Mouse (Mus musculus) heart, embryonic 12.5 days (tissue): ENCODE data around the gene Shc3. TPM values are rescaled to one million over a fixed set of nuclear protein-coding genes. Genes with fewer than 3 reads are reported as not detected.

Experiments used
- ATAC-seq: fragments of 200-750 bp; cut with Nextera tagmentation; 2 replicates; pipeline ENCODE4 v1.8.0; 2017; ENCODE audit warnings: moderate TSS enrichment, moderate library complexity; ENCODE audit not compliant: insufficient number of reproducible peaks, low FRiP score
- H3K27ac ChIP-seq: fragments of 300-500 bp; sonication (generic); 2 replicates; pipeline ENCODE4 v1.5.1; 2016; ENCODE audit warnings: mild to moderate bottlenecking, moderate library complexity; ENCODE audit not compliant: poor library complexity, severe bottlenecking
- H3K27me3 ChIP-seq: fragments of 300-500 bp; sonication (generic); replicated peaks from 2 replicates; pipeline ENCODE4 v1.6.1; 2016; ENCODE audit warnings: mild to moderate bottlenecking, moderate library complexity
- H3K36me3 ChIP-seq: fragments of 300-500 bp; sonication (generic); 2 replicates; pipeline ENCODE4 v1.6.1; 2016; ENCODE audit warnings: mild to moderate bottlenecking, moderate library complexity
- H3K4me1 ChIP-seq: fragments of 300-500 bp; sonication (generic); replicated peaks from 2 replicates; pipeline ENCODE4 v1.6.1; 2016; ENCODE audit warnings: mild to moderate bottlenecking
- H3K4me2 ChIP-seq: fragments of 300-500 bp; sonication (generic); 2 replicates; pipeline ENCODE4 v1.6.1; 2016; ENCODE audit warnings: mild to moderate bottlenecking, moderate library complexity
- H3K4me3 ChIP-seq: fragments of 300-500 bp; sonication (generic); 2 replicates; pipeline ENCODE4 v1.5.1; 2016; ENCODE audit warnings: mild to moderate bottlenecking
- H3K9ac ChIP-seq: fragments of 300-500 bp; sonication (generic); 2 replicates; pipeline ENCODE4 v1.6.1; 2016; ENCODE audit warnings: mild to moderate bottlenecking, moderate library complexity
- H3K9me3 ChIP-seq: fragments of 300-500 bp; sonication (generic); replicated peaks from 2 replicates; pipeline ENCODE4 v1.6.1; 2016; ENCODE audit warnings: mild to moderate bottlenecking, moderate library complexity
- WGBS: fragments of 180-500 bp; shearing (Covaris S2); methylation state at CpG from one replicate; pipeline ENCODE4 v1.1.7; 2016; 5-methylcytosine and 5-hydroxymethylcytosine counted together
- polyA plus RNA-seq: library from polyadenylated mRNA; unstranded; fragments of >200 nt; fragmentation: Nextera tagmentation; extraction: Ambion mirVana; gene quantifications from 2 replicates; pipeline ENCODE4 v1.2.1, GENCODE M21; 2016

Gene Shc3
- polyA plus RNA-seq, 1 experiment from 2014 or later: 0.26 TPM

DNA sequence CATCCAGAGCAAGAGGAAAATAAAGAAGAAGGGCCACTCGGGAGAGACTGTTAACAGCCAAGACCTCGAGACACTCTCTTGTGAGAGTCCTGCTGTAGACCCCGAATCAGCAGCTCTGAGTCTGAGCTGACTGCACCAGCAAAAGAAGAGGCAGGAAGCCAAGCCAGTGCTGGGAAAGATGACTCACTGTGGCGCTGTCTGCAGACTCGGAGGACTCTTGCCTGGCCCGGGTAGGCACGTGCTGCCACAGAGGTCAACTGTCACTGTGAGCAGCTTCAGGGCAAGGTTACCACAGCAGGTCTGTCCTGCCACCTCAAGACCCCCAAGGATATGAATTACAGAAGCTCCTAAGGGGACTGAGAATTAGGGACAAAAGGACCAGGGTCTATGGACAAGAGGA is 42.7 kb downstream of the Shc3 start:
- WGBS: 36% methylated on average over 7 of the region's 7 CpGs
- no peak for ATAC-seq

DNA sequence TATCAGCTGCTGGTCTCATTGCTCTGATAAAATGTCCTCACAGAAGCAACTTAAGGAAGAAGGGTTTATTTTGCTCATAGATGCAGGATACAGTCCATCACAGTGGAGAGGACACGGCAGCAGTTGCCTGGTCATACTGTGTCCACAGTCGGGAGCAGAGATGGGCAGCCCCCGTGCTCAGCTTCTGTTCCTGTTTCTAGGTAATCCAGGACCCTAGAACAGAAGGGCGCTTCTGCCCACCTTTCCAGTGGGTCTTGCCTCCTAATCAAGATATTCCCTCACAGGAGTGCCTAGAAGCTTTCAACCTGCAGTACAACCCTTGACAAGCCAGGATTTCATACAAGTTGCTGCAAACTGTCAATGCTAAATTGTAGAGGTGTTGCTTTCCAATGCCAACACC is 44.9 kb downstream of the Shc3 start:
- H3K4me3 ChIP-seq: no peak overlapping the region
- H3K9ac ChIP-seq: no peak overlapping the region
- no peaks in the 10 kb centered on the region for H3K4me1 ChIP-seq
- H3K4me2 ChIP-seq: no peak overlapping the region
- H3K27ac ChIP-seq: no peak overlapping the region
- H3K9me3 ChIP-seq: 0 out of 2 replicates have a peak, but pooled peaks cover 2% of the 10 kb centered on the region
- 70% methylated on average over 4 of the region's 4 CpGs for WGBS
- H3K27me3 ChIP-seq: no peaks in the 10 kb centered on the region
- ATAC-seq: no peak
- no peaks in the 10 kb centered on the region for H3K36me3 ChIP-seq

More for the DNA sequence above, 42.7 kb downstream of the Shc3 start:
- H3K4me1 ChIP-seq: no peaks in the 10 kb centered on the region
- no peak overlapping the region for H3K4me2 ChIP-seq
- H3K9me3 ChIP-seq: no peaks in the 10 kb centered on the region
- no peak overlapping the region for H3K27ac ChIP-seq
- H3K4me3 ChIP-seq: no peak overlapping the region
- no peaks in the 10 kb centered on the region for H3K36me3 ChIP-seq
- H3K9ac ChIP-seq: no peak overlapping the region
- H3K27me3 ChIP-seq: no peaks in the 10 kb centered on the region

DNA sequence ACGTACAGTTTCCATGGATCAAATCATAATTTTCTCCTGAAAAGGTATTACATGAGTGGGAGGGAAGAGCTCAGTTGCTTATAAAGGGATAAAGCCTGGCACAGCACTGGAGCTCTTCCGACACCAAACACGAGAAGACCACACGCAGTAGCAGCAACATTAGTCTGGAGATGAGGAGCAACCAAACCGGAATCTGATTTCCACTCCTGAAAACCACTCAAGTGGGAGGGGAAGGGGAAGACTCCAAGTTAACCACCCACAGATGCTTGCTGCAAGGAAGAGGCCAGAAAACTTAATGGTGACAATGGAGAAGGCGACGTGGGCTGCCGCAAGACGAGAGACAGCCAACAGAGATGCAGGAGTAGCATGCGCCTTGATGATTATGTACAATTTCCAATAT is 45.9 kb downstream of the Shc3 start:
- 91% methylated on average over 10 of the region's 10 CpGs for WGBS
- ATAC-seq: no peak
- Histone ChIP-seq H3K27ac (no peak overlapping the region), H3K27me3 (no peaks in the 10 kb centered on the region), H3K36me3 (no peaks in the 10 kb centered on the region), H3K4me2 (no peak overlapping the region), H3K9me3 (0 out of 2 replicates have a peak, but pooled peaks cover 2% of the 10 kb centered on the region), H3K4me1 (no peaks in the 10 kb centered on the region), H3K4me3 (no peak overlapping the region), H3K9ac (no peak overlapping the region)

DNA sequence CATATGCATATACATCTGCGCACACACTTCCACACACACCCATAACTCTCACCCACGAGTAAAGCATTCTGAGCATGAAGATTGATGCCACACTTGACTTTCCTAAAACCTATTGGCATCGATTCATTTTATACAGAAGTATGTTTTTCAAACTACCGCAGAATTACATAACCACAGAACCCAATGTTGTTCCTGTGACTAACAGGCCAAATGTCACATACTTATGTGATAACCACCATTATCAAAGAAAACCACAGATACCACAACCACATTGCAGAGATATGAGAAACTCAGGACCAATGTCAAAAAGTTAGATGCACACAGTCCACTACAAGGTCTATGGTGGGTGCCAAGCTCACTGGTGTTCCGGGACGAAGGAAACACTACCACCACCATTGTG is 50.3 kb downstream of the Shc3 start:
- WGBS: 84% methylated on average over 6 of the region's 6 CpGs

DNA sequence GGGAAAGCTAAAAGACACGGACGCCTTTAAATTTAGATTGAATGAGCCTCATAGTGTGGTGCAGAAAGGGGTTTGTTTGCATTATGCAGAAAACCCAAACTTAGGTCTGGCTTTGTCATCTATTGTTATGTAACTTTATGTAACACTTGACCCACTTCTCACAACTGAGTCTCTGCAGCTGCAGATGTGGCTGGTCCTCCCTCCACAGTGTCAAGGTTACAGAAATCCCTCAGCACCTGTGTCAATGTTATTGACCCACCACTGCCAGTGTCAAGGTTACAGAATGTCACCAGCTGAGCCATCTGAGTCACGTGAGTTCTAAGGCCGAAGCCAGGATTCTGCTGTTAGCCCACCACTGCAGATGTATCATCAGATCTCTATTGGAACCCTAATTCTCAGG is 51.3 kb downstream of the Shc3 start:
- Histone ChIP-seq H3K4me3 (no peak overlapping the region), H3K27me3 (no peaks in the 10 kb centered on the region), H3K4me2 (no peak overlapping the region), H3K36me3 (no peaks in the 10 kb centered on the region), H3K4me1 (no peaks in the 10 kb centered on the region), H3K9ac (no peak overlapping the region), H3K27ac (no peak overlapping the region), H3K9me3 (0 out of 2 replicates have a peak, but pooled peaks cover 2% of the 10 kb centered on the region)
- WGBS: 77% methylated on average over 4 of the region's 4 CpGs
- ATAC-seq: no peak

More for the DNA sequence above, 50.3 kb downstream of the Shc3 start:
- H3K27ac ChIP-seq: no peak overlapping the region
- H3K4me2 ChIP-seq: no peak overlapping the region
- no peaks in the 10 kb centered on the region for H3K27me3 ChIP-seq
- no peak overlapping the region for H3K4me3 ChIP-seq
- no peaks in the 10 kb centered on the region for H3K36me3 ChIP-seq
- no peak for ATAC-seq
- H3K9ac ChIP-seq: no peak overlapping the region
- H3K9me3 ChIP-seq: 0 out of 2 replicates have a peak, but pooled peaks cover 2% of the 10 kb centered on the region
- H3K4me1 ChIP-seq: no peaks in the 10 kb centered on the region

DNA sequence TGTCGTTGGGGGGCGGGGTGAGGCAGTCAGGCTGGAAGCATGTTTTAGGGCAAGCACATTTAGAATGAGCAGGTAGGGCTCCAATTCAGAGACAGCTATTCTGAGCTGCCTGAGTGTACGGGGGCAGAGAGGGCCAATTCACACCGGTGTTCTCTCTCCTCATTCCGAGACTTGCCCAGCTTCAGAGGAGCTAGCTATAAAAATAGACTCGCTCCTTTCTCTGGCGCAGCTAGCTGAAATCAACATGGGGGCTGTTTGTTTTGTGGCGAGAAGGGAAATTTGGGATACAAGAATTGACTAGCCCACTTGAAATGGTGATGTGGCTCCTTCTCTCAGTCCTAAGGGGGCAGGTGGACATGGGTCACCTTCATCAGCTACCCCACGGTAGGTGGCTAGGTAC is 60.4 kb downstream of the Shc3 start:
- H3K9me3 ChIP-seq: no peaks in the 10 kb centered on the region
- no peak for ATAC-seq
- 71% methylated on average over 9 of the region's 9 CpGs for WGBS
- H3K27me3 ChIP-seq: no peaks in the 10 kb centered on the region
- H3K4me3 ChIP-seq: no peak overlapping the region
- H3K27ac ChIP-seq: no peak overlapping the region
- no peaks in the 10 kb centered on the region for H3K4me1 ChIP-seq
- no peak overlapping the region for H3K4me2 ChIP-seq
- no peaks in the 10 kb centered on the region for H3K36me3 ChIP-seq
- no peak overlapping the region for H3K9ac ChIP-seq

DNA sequence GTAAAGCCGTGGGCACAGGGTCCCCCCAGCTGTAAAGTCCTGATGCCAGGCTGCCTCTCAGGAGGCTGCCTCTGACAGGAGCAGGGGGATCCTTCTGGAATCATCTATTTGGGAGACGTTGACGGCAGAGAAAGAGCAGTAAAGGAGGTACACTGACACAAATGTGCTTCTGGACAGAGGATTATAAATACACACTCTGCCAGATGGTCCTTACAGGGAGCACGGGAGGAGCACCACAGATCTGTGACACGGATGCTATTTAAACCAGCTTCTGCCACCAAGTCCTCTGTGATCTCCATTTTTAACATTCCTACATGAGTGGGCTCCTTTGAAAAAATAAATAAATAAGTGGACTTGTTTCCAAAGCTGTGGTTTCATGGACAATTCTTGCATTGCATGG is 63.5 kb downstream of the Shc3 start:
- Histone ChIP-seq H3K4me2 (no peak overlapping the region), H3K4me3 (no peak overlapping the region), H3K9me3 (no peaks in the 10 kb centered on the region), H3K4me1 (no peaks in the 10 kb centered on the region), H3K9ac (no peak overlapping the region), H3K27me3 (no peaks in the 10 kb centered on the region), H3K27ac (no peak overlapping the region), H3K36me3 (no peaks in the 10 kb centered on the region)
- ATAC-seq: no peak
- 69% methylated on average over 5 of the region's 5 CpGs for WGBS

DNA sequence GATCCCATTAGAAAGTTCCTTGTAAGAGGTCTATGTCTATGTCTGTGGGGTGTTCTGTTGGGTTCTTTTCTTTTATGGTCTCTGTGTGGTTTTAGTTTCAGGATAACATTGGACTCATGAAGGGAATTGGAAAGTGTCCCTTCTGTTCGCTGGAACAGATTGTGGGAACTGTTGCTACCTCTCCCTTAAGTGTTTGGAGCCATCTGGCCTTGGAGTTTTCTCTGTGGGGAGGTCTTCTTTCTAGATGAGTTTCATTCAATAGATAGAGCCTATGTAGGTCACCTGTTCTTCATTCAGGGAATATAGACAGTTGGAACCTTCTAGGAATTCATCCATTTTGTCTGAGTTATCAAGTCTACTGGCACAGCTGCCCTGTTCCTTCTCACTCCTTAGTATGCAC is 69.5 kb downstream of the Shc3 start:
- no peak overlapping the region for H3K9ac ChIP-seq
- H3K27me3 ChIP-seq: no peaks in the 10 kb centered on the region
- WGBS: 80% methylated on average over 1 of the region's 1 CpGs
- no peak overlapping the region for H3K4me3 ChIP-seq
- H3K36me3 ChIP-seq: no peaks in the 10 kb centered on the region
- no peak overlapping the region for H3K4me2 ChIP-seq
- no peak overlapping the region for H3K27ac ChIP-seq
- no peak for ATAC-seq
- no peaks in the 10 kb centered on the region for H3K9me3 ChIP-seq
- H3K4me1 ChIP-seq: no peaks in the 10 kb centered on the region

DNA sequence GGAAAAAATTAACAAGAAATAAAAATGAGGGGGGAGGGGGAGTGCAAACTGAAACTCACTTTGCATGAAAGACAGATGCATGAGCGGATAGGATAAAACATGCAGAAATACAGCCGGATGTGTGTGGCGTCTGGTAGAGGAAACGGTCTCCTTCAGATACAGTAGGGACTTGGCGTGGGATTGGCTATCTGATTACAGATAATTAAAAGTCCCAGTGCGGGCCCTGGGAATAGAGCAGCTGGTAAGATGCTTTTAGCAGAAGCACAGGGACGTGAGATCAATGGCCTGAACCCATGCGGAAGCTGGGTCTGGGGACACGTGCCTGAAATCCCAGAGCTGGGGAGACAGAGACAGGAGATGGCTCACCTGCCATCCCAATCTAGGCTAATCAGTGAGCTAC is 75.5 kb downstream of the Shc3 start:
- no peaks in the 10 kb centered on the region; the same call in 1 of the 2 replicates for H3K9me3 ChIP-seq
- H3K9ac ChIP-seq: no peak overlapping the region
- H3K4me1 ChIP-seq: no peaks in the 10 kb centered on the region
- ATAC-seq: no peak
- H3K27me3 ChIP-seq: no peaks in the 10 kb centered on the region
- 73% methylated on average over 9 of the region's 9 CpGs for WGBS
- H3K27ac ChIP-seq: no peak overlapping the region
- no peak overlapping the region for H3K4me3 ChIP-seq
- no peak overlapping the region for H3K4me2 ChIP-seq
- no peaks in the 10 kb centered on the region for H3K36me3 ChIP-seq

DNA sequence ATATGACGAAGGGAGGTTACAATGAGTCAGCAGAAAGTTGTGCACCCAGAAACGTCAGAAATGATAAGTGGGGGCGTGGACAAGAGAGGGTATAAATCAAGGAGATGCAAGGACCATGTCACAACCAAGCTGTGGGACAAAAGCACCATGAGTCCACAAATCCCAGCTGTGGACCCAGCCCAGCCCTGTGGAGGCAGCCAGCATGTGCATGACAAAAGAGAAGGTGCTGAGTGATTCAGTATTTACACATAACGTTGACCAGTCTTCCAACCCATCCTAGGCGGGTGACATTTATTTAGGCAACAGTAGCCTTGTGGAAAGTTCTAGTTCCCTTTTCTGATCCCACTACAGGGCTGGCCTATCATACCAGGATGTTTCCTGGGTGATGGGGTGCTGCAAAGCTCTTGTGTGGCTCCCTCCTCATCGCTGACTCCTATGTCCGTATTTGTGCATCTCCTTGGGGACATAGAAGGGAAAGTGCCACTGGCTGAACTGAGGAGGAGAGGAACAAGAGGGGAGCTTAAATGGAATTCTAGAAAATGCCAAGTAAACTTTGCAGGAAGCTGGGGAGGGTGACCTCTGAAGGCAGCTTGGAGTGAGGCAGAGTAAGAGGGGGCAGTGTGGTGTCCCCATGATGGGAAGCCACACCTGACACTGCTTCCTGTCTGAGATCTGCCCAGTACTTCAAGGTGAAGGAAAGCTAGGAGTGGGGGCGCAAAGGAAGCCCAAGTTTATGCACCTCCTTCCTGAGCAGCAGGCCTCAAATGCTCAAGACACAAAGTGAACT is 77.4 kb downstream of the Shc3 start:
- Histone ChIP-seq H3K9ac (no peak overlapping the region), H3K36me3 (no peaks in the 10 kb centered on the region), H3K27ac (no peak overlapping the region), H3K9me3 (no peaks in the 10 kb centered on the region; the same call in 1 of the 2 replicates), H3K4me2 (no peak overlapping the region), H3K4me1 (no peaks in the 10 kb centered on the region), H3K27me3 (no peaks in the 10 kb centered on the region), H3K4me3 (no peak overlapping the region)
- ATAC-seq: no peak
- WGBS: 65% methylated on average over 8 of the region's 8 CpGs

DNA sequence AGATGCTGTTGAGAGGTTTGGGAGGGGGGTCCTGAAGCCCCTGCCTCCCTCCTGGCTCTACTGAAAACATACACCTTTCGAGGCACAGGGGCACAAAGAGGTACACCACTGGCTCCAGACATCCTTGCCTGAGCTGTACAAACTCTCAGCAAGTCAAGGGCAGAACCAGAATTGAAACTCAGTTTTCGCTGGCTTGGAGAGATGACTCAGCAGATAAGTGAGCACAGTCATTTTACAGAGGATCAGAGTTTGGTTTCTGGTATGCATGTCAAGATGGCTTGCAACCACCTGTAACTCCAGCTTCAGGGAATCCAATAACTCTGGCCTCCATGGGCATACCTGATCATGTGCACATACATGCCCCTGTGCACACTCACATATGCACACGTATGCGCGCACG is 79.0 kb downstream of the Shc3 start:
- WGBS: 83% methylated on average over 6 of the region's 6 CpGs
- Histone ChIP-seq H3K4me3 (no peak overlapping the region), H3K4me2 (no peak overlapping the region), H3K27ac (no peak overlapping the region), H3K9me3 (no peaks in the 10 kb centered on the region; the same call in 1 of the 2 replicates), H3K36me3 (no peaks in the 10 kb centered on the region), H3K4me1 (no peaks in the 10 kb centered on the region), H3K9ac (no peak overlapping the region), H3K27me3 (no peaks in the 10 kb centered on the region)
- no peak for ATAC-seq

DNA sequence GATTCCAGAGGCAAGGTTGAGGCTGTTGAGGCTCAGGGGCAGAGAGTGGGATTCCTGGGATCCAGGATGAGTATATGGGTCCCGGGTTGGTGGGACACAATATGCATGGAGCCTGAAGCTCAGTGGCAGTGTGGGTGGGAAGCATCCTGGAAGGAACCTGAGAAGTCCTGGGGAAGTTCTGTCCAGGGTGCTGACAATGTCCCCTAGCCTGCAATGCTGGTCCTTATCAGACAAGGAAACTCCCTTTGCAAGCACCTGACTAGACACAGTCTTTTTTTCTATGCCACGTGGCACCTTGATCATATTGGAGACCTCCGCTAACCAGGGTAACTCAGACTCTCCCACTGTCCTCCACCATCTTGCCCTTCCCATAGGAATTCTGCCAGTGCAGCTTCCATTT is 80.3 kb downstream of the Shc3 start:
- Histone ChIP-seq H3K9ac (no peak overlapping the region), H3K4me2 (no peak overlapping the region), H3K9me3 (no peaks in the 10 kb centered on the region; the same call in 1 of the 2 replicates), H3K27ac (no peak overlapping the region), H3K36me3 (no peaks in the 10 kb centered on the region), H3K27me3 (no peaks in the 10 kb centered on the region), H3K4me1 (no peaks in the 10 kb centered on the region), H3K4me3 (no peak overlapping the region)
- WGBS: 70% methylated on average over 3 of the region's 3 CpGs
- no peak for ATAC-seq
